In genomic region chr1:157635776-157636175, GRCm38 (mm10) we compare ENCODE assay signal across 14 mouse cellular contexts.
"Had no signal": no experiment of that assay in that cellular context is flagged by ENCODE, and none has a peak within 500 bp of the region (broad histone marks: within the 10 kb centered on the region; RNA-seq: fewer than 3 reads in every experiment).

No protein-coding gene starts in this region.

- H3K4me1 ChIP-seq: kidney, embryonic 15.5 days; limb, embryonic 13.5 days; liver, embryonic 15.5 days; megakaryocyte, embryonic 14.5 days; midbrain, embryonic 12.5 days had no signal

- H3K36me3 ChIP-seq: kidney, embryonic 15.5 days; limb, embryonic 13.5 days; liver, embryonic 15.5 days; midbrain, embryonic 12.5 days had no signal

- H3K27ac ChIP-seq: kidney, embryonic 15.5 days; limb, embryonic 13.5 days; liver, embryonic 15.5 days; midbrain, embryonic 12.5 days had no signal

- ATAC-seq: lung, postnatal 0 days had no signal

- H3K9me3 ChIP-seq: kidney, embryonic 15.5 days; limb, embryonic 13.5 days; liver, embryonic 15.5 days; midbrain, embryonic 12.5 days had no signal

- H3K4me3 ChIP-seq: kidney, embryonic 15.5 days; limb, embryonic 13.5 days; liver, embryonic 15.5 days; megakaryocyte, embryonic 14.5 days; midbrain, embryonic 12.5 days had no signal

- H3K9ac ChIP-seq: kidney, embryonic 15.5 days; limb, embryonic 13.5 days; liver, embryonic 15.5 days; midbrain, embryonic 12.5 days had no signal

- DNase-seq: kidney, adult 2 months; kidney, postnatal 14 days; layer of hippocampus, adult 9-11 months; layer of hippocampus, postnatal 36 days; lung, adult 2 months; lung, postnatal 4 days; right cerebral cortex, postnatal 25 days; thymus, postnatal 36 days had no signal

- H3K27me3 ChIP-seq: kidney, embryonic 15.5 days; limb, embryonic 13.5 days; liver, embryonic 15.5 days; megakaryocyte, embryonic 14.5 days; midbrain, embryonic 12.5 days had no signal

- H3K4me2 ChIP-seq: kidney, embryonic 15.5 days; limb, embryonic 13.5 days; liver, embryonic 15.5 days; midbrain, embryonic 12.5 days had no signal
